Comparison of ENCODE assay signal across 15 mouse cellular contexts in the genomic region with DNA sequence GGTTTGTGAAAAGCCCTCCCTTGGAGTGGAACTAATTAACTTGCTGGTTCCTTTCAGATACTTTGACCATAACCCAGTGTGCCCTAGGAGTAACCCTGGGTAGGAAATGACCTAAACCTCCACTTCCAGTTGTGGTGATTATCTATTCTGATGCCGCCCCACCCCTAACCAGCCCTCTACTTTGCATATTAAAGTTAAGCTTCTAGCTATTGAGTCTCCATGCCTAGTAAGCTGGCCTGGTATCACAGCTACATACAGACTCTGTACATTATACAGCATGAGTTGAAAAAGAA.
DNase-seq lines count a peak whose midpoint lies in the region; ATAC-seq and TF ChIP-seq lines count a peak whose summit lies in the region.
"Had no signal": no experiment of that assay in that cellular context is flagged by ENCODE, and none has a peak within 500 bp of the region (broad histone marks: within the 10 kb centered on the region; RNA-seq: fewer than 3 reads in every experiment).

No protein-coding gene starts in this region.

- H3K27ac ChIP-seq in left cerebral cortex, adult 2 months, result peak overlapping the region; percentile 37; the same call in 1 of the 2 replicates
- H3K27ac ChIP-seq in limb, embryonic 13.5 days, result no peak overlapping the region
- H3K27ac ChIP-seq: heart, embryonic 13.5 days; hindbrain, embryonic 14.5 days; liver, embryonic 12.5 days had no signal

- 0 out of 2 replicates have a peak overlapping the region, but pooled peaks have one; percentile 43 for H3K4me2 ChIP-seq in limb, embryonic 13.5 days (replicated peaks)
- H3K4me2 ChIP-seq: heart, embryonic 13.5 days; hindbrain, embryonic 14.5 days; liver, embryonic 12.5 days had no signal

- no peaks in the 10 kb centered on the region for H3K9me3 ChIP-seq in limb, embryonic 13.5 days
- H3K9me3 ChIP-seq: heart, embryonic 13.5 days; liver, embryonic 12.5 days had no signal

- H3K9ac ChIP-seq in limb, embryonic 13.5 days, result no peak overlapping the region
- H3K9ac ChIP-seq: heart, embryonic 13.5 days; hindbrain, embryonic 14.5 days; liver, embryonic 12.5 days had no signal

- H3K36me3 ChIP-seq in limb, embryonic 13.5 days, result no peaks in the 10 kb centered on the region
- H3K36me3 ChIP-seq: heart, embryonic 13.5 days; liver, embryonic 12.5 days had no signal

- 22% methylated on average over 1 of the region's 1 CpGs for WGBS in limb, embryonic 13.5 days

- intact Hi-C loops in left cerebral cortex, adult 2 months (cut with DNase I), result loop anchor here (2.0 to 5.0 kb wide), 3 partner anchors 31 to 214 kb away; no protein-coding TSS in a partner anchor

- H3K4me1 ChIP-seq in limb, embryonic 13.5 days, result peaks cover 22% of the 10 kb centered on the region
- H3K4me1 ChIP-seq: heart, embryonic 13.5 days; liver, embryonic 12.5 days had no signal

- peak; percentile 36 for DNase-seq in embryo, embryonic 10 days (ENCODE audit: low spot score)
- DNase-seq in embryo, embryonic 9.5 days (ENCODE audit: extremely low spot score), result no peak
- no peak for DNase-seq in left cerebral cortex, adult 2 months (ENCODE audit: extremely low spot score in 1 of 2, low spot score in 2 of 2)
- DNase-seq in left cerebral cortex, adult 9 months (ENCODE audit: low spot score in 2 of 2), result no peak
- peak; percentile 44 for DNase-seq in 416B (ENCODE audit: low read depth)
- no peak for DNase-seq in gastrocnemius, adult 8-10 months (ENCODE audit: low spot score in 2 of 2)
- DNase-seq in frontal cortex, postnatal 36 days (ENCODE audit: low spot score in 2 of 2), result no peak
- DNase-seq: adrenal gland, adult 8-10 months; cerebellum, postnatal 14 days; kidney, adult 18-20 months had no signal

- ATAC-seq in limb, embryonic 13.5 days (ENCODE audit: low FRiP score, low read depth), result no peak
- ATAC-seq: liver, embryonic 12.5 days had no signal

- H3K27me3 ChIP-seq in limb, embryonic 13.5 days, result no peaks in the 10 kb centered on the region
- H3K27me3 ChIP-seq: liver, embryonic 12.5 days had no signal

- H3K4me3 ChIP-seq in left cerebral cortex, adult 2 months, result no peak overlapping the region
- H3K4me3 ChIP-seq in limb, embryonic 13.5 days, result no peak overlapping the region
- H3K4me3 ChIP-seq: erythroblast, embryonic 14.5 days; heart, embryonic 13.5 days; liver, embryonic 12.5 days had no signal

- TF ChIP-seq CTCF in left cerebral cortex, adult 2 months (IDR thresholded peaks at IDR 0.05), result no peak

Comparison
In these comparisons a context has a peak if more than half of its experiments do, and no peak if none do; other contexts are left out.
1. DNase-seq: peak in embryo, embryonic 10 days (single experiment) and 416B (single experiment); none in embryo, embryonic 9.5 days (single experiment), left cerebral cortex, adult 2 months (0 of 2), left cerebral cortex, adult 9 months (0 of 2), gastrocnemius, adult 8-10 months (0 of 2) and frontal cortex, postnatal 36 days (0 of 2).